Mouse (Mus musculus) embryonic facial prominence, embryonic 10.5 days (tissue): Measurements from ENCODE around the gene Sema4d. TPM values are rescaled to one million over a fixed set of nuclear protein-coding genes. Genes with fewer than 3 reads are reported as not detected.

Experiments used
- DNase-seq: peaks from one replicate; pipeline ENCODE4 v3.0.0-alpha.2; 2017; ENCODE audit warnings: low spot score
- H3K27ac ChIP-seq: fragments of 300-500 bp; sonication (generic); replicated peaks from 2 replicates; pipeline ENCODE4 v1.5.1; 2016; ENCODE audit warnings: mild to moderate bottlenecking
- H3K27me3 ChIP-seq: fragments of 300-500 bp; sonication (generic); replicated peaks from 2 replicates; pipeline ENCODE4 v1.6.1; 2016; ENCODE audit warnings: low read depth, mild to moderate bottlenecking; ENCODE audit not compliant: poor library complexity, severe bottlenecking
- H3K36me3 ChIP-seq: fragments of 300-500 bp; sonication (generic); replicated peaks from 2 replicates; pipeline ENCODE4 v1.6.1; 2016; ENCODE audit warnings: mild to moderate bottlenecking, moderate library complexity
- H3K4me1 ChIP-seq: fragments of 300-500 bp; sonication (generic); 2 replicates; pipeline ENCODE4 v1.6.1; 2016
- H3K4me3 ChIP-seq: fragments of 300-500 bp; sonication (generic); 2 replicates; pipeline ENCODE4 v1.5.1; 2016; ENCODE audit warnings: mild to moderate bottlenecking, moderate library complexity
- H3K9me3 ChIP-seq: fragments of 300-500 bp; sonication (generic); 2 replicates; pipeline ENCODE4 v1.6.1; 2016; ENCODE audit warnings: mild to moderate bottlenecking
- WGBS: fragments of 180-500 bp; shearing (Covaris S2); methylation state at CpG from one replicate; pipeline ENCODE4 v1.1.7; 2016; 5-methylcytosine and 5-hydroxymethylcytosine counted together
- polyA plus RNA-seq: library from polyadenylated mRNA; unstranded; fragments of >200 nt; fragmentation: Nextera tagmentation; extraction: Ambion mirVana; gene quantifications from 2 replicates; pipeline ENCODE4 v1.2.1, GENCODE M21; 2016

The Sema4d gene
- polyA plus RNA-seq, 1 experiment from 2014 or later = 7.8 TPM

- 82% methylated on average over 14 of the region's 14 CpGs for WGBS
- H3K4me3 ChIP-seq = no peak overlapping the region
- H3K4me1 ChIP-seq = peaks cover 14% of the 10 kb centered on the region
- no peak for DNase-seq
- H3K27me3 ChIP-seq = no peaks in the 10 kb centered on the region
- no peak overlapping the region for H3K27ac ChIP-seq
- H3K36me3 ChIP-seq = no peaks in the 10 kb centered on the region
- no peaks in the 10 kb centered on the region for H3K9me3 ChIP-seq
Measured at GRCm38 (mm10) chr13:51767991-51768761, 25.4 kb downstream of the Sema4d start.

- H3K4me3 ChIP-seq = no peak overlapping the region
- peaks cover 17% of the 10 kb centered on the region for H3K4me1 ChIP-seq
- H3K27ac ChIP-seq = no peak overlapping the region
- 79% methylated on average over 8 of the region's 8 CpGs for WGBS
- no peaks in the 10 kb centered on the region for H3K9me3 ChIP-seq
- no peaks in the 10 kb centered on the region for H3K27me3 ChIP-seq
- no peaks in the 10 kb centered on the region for H3K36me3 ChIP-seq
- DNase-seq = no peak
Measured at GRCm38 (mm10) chr13:51767513-51767912, 26.0 kb downstream of the Sema4d start.

- Histone ChIP-seq H3K4me3 (no peak overlapping the region), H3K27ac (no peak overlapping the region), H3K9me3 (no peaks in the 10 kb centered on the region), H3K27me3 (no peaks in the 10 kb centered on the region), H3K36me3 (no peaks in the 10 kb centered on the region), H3K4me1 (peaks cover 21% of the 10 kb centered on the region)
- no peak for DNase-seq
- 87% methylated on average over 4 of the region's 4 CpGs for WGBS
Measured at GRCm38 (mm10) chr13:51766756-51767155, 26.8 kb downstream of the Sema4d start.

- Histone ChIP-seq H3K4me1 (peaks cover 32% of the 10 kb centered on the region), H3K27me3 (no peaks in the 10 kb centered on the region), H3K4me3 (no peak overlapping the region), H3K9me3 (no peaks in the 10 kb centered on the region), H3K36me3 (no peaks in the 10 kb centered on the region), H3K27ac (no peak overlapping the region)
- WGBS = 73% methylated on average over 5 of the region's 5 CpGs
- DNase-seq = no peak
Measured at GRCm38 (mm10) chr13:51765369-51765768, 28.2 kb downstream of the Sema4d start.

GRCm38 (mm10) chr13:51763019-51763698 lies 30.4 kb downstream of the Sema4d start:
- Histone ChIP-seq H3K4me3 (no peak overlapping the region), H3K27ac (no peak overlapping the region), H3K4me1 (peaks cover 31% of the 10 kb centered on the region), H3K27me3 (no peaks in the 10 kb centered on the region), H3K36me3 (no peaks in the 10 kb centered on the region), H3K9me3 (no peaks in the 10 kb centered on the region)
- no peak for DNase-seq
- WGBS = 89% methylated on average over 12 of the region's 12 CpGs

- 41% methylated on average over 10 of the region's 10 CpGs for WGBS
- no peaks in the 10 kb centered on the region for H3K36me3 ChIP-seq
- peaks cover 35% of the 10 kb centered on the region for H3K4me1 ChIP-seq
- H3K27ac ChIP-seq = peak overlapping the region; percentile 73
- DNase-seq = peak; percentile 35
- no peaks in the 10 kb centered on the region for H3K9me3 ChIP-seq
- H3K4me3 ChIP-seq = no peak overlapping the region
- H3K27me3 ChIP-seq = no peaks in the 10 kb centered on the region
Measured at GRCm38 (mm10) chr13:51761186-51761813, 32.2 kb downstream of the Sema4d start.

- 92% methylated on average over 6 of the region's 6 CpGs for WGBS
- Histone ChIP-seq H3K4me3 (no peak overlapping the region), H3K4me1 (peaks cover 54% of the 10 kb centered on the region), H3K27me3 (no peaks in the 10 kb centered on the region), H3K27ac (no peak overlapping the region), H3K9me3 (no peaks in the 10 kb centered on the region), H3K36me3 (no peaks in the 10 kb centered on the region)
- DNase-seq = no peak
Measured at GRCm38 (mm10) chr13:51759256-51759987, 34.1 kb downstream of the Sema4d start.

- no peak for DNase-seq
- WGBS = 79% methylated on average over 9 of the region's 9 CpGs
- H3K27ac ChIP-seq = no peak overlapping the region
- no peaks in the 10 kb centered on the region for H3K27me3 ChIP-seq
- no peaks in the 10 kb centered on the region for H3K9me3 ChIP-seq
- no peaks in the 10 kb centered on the region for H3K36me3 ChIP-seq
- no peak overlapping the region for H3K4me3 ChIP-seq
- peaks cover 64% of the 10 kb centered on the region for H3K4me1 ChIP-seq
Measured at GRCm38 (mm10) chr13:51758428-51758827, 35.1 kb downstream of the Sema4d start.

GRCm38 (mm10) chr13:51757099-51757498 lies 36.4 kb downstream of the Sema4d start:
- Histone ChIP-seq H3K36me3 (no peaks in the 10 kb centered on the region), H3K4me1 (peaks cover 72% of the 10 kb centered on the region), H3K4me3 (no peak overlapping the region), H3K9me3 (no peaks in the 10 kb centered on the region), H3K27ac (no peak overlapping the region), H3K27me3 (no peaks in the 10 kb centered on the region)
- no peak for DNase-seq
- 67% methylated on average over 2 of the region's 2 CpGs for WGBS

GRCm38 (mm10) chr13:51756563-51756962 lies 37.0 kb downstream of the Sema4d start:
- Histone ChIP-seq H3K27ac (0 out of 2 replicates have a peak overlapping the region, but pooled peaks have one; percentile 0), H3K4me1 (peaks cover 69% of the 10 kb centered on the region), H3K36me3 (no peaks in the 10 kb centered on the region), H3K9me3 (no peaks in the 10 kb centered on the region), H3K27me3 (no peaks in the 10 kb centered on the region), H3K4me3 (no peak overlapping the region)
- DNase-seq = peak; percentile 49
- WGBS = 40% methylated on average over 3 of the region's 3 CpGs

GRCm38 (mm10) chr13:51756019-51756418 lies 37.5 kb downstream of the Sema4d start:
- 71% methylated on average over 9 of the region's 9 CpGs for whole genome bisulfite sequencing
- no peak for DNase-seq
- H3K4me3 ChIP-seq = no peak overlapping the region
- peaks cover 66% of the 10 kb centered on the region for H3K4me1 ChIP-seq
- H3K9me3 ChIP-seq = no peaks in the 10 kb centered on the region
- no peaks in the 10 kb centered on the region for H3K36me3 ChIP-seq
- H3K27me3 ChIP-seq = no peaks in the 10 kb centered on the region
- H3K27ac ChIP-seq = peak overlapping the region; percentile 0; the same call in 1 of the 2 replicates

- H3K27me3 ChIP-seq = no peaks in the 10 kb centered on the region
- H3K4me3 ChIP-seq = no peak overlapping the region
- whole genome bisulfite sequencing = 84% methylated on average over 7 of the region's 7 CpGs
- peak overlapping the region; percentile 0; the same call in 1 of the 2 replicates for H3K27ac ChIP-seq
- DNase-seq = no peak
- H3K36me3 ChIP-seq = no peaks in the 10 kb centered on the region
- no peaks in the 10 kb centered on the region for H3K9me3 ChIP-seq
- peaks cover 67% of the 10 kb centered on the region for H3K4me1 ChIP-seq
Measured at GRCm38 (mm10) chr13:51755584-51755983, 38.0 kb downstream of the Sema4d start.
